Mouse (Mus musculus): ENCODE data around the gene Bhlhe23. TPM values are rescaled to one million over a fixed set of nuclear protein-coding genes. Genes with fewer than 3 reads are reported as not detected.

The Bhlhe23 gene
- total RNA-seq (2021) = not detected
- long read RNA-seq, experiment 1 = 0 reads
- long read RNA-seq, experiment 2 = 0 reads

DNA sequence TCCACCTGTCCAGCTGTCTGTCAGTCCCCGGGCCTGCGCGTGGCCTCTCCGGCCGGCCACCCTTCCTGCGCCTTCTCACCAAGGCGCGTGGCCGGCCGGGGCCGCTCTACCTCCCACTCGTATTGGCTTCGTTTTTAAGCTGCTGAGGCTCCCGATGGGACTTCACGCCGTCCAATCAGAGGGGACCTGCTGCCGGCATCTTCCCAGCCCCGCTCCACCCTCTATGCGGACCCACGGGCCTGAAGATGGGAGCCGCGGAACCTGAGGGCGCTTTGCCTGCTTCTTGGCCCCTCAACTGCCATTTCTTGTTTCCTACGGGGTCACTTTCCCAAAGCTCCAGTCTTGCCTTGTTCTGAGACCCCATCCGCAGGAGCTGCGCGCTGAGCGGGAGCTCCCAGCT, at the start of gene Bhlhe23:
Gene Bhlhe23 (minus strand): TSS at position 108 of the 400 bp plus-strand sequence.
- DNase-seq (ENCODE audit: low spot score in 2 of 2) = no peak

DNA sequence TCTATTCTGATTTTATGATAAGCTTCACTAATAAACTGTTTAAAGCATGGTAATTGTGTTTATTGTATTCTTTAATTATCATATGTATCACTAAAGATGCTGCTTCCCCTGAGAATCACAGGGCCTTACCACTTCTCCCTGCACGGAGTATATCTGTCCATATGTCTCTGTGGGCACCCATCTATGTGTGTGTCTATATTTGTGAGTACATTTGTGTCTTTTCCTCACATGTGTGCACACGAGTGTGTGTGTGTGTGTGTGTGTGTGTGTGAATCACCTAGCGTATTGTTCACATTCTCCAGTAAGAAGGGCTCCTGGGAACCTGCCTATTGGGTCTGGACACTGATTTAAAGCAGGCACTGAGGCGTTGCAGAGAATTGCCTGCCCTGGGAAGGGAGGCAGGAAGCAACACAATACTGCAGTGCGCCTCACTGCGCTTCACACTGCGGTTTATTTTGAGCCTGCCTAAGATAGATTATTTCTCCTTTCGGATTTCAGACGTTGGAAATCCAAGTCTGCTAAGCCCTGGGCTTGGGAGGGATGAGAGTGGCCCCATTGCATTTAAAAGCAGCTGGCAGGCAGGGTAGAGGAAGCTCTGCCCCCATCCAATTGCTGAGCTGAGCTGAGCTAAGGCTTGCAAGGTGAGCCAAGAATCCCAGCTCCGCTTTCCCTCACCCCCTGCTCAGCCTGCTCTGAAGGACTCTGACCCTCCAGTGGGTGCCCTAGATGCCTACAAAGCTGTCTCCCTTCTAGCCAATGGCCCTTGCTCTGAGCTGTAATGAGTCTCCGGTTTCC, 48.6 kb upstream of the Bhlhe23 start:
- no peak for DNase-seq (ENCODE audit: low spot score in 2 of 2)

DNA sequence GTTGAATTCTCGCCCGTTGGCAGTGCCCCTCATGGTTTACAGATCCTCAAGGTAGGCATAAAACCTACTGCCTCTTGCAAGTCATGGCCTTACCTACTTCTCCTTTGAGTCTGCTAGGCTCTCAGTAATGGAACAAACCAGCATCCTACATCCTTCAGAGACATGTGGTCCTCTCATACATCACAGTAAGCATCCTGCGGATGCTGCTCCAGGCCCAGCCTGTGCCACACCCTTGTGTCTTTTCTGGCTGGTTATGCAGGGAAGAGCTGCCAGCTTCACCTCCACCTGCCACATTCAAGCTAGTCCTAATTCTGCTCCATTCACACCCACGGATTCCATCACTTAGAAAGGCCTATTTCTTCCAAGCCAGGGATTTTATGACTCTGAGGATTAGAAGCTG, 48.0 kb upstream of the Bhlhe23 start:
- DNase-seq (ENCODE audit: low spot score in 2 of 2) = no peak

DNA sequence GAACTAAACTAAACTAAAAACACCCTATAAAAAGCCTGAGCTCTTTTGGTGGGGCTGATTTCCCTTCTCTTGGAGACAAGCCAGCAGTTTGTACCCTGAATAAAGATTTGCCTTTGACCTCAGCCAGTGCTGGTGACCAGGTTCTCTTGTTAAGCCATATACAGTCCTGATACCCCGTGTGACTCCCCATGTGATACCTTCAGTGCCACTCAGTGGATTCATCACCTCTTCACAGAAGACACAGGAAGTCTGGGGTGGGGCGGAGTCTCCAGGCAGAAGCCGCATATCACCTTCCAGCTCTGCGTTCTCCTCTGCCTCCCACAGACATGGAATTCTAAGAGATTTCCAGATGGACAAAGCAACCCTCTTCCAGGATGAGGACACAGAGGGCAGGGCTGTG, 47.4 kb upstream of the Bhlhe23 start:
- no peak for DNase-seq (ENCODE audit: low spot score in 2 of 2)

DNA sequence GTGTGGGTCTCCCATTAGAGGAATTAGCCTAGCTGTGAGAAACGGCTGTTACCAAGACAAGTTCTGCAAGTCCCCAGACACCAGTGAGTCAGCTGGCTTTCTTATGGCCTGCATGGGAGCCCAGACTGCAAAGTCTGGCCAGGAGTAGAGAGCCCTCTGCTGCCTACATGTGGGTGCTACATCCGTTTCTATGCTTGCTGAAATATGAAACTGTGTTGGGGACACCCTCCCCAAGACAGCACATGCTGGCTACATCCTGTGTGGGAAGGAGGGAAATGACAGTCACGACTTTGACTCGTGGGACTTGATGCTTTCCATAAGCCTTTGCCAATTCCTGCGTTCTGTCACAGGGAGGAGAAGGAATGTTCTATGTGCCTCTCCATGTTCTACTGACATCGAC, 45.8 kb upstream of the Bhlhe23 start:
- DNase-seq (ENCODE audit: low spot score in 2 of 2) = peak in 1 of 2 experiments; percentile 31

DNA sequence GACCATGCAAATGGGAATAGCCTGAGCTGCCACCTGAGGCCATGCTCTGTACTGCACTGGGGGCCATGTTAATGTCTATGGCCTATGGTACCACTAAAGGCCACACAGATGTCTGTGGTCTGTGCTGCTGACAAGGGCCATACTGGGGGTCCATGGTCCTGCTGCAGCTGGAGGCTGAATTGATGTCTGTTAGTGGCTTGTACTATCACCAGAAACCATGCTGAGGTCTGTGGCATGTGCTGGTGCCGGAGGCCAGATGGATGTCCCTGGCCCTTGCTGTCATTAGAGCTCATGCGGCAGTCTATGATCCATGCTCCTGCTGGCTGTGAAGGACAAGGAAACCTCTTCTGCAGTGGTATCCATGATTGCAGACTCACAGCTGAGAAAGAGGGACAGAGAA, 42.8 kb upstream of the Bhlhe23 start:
- DNase-seq (ENCODE audit: low spot score in 2 of 2) = no peak

DNA sequence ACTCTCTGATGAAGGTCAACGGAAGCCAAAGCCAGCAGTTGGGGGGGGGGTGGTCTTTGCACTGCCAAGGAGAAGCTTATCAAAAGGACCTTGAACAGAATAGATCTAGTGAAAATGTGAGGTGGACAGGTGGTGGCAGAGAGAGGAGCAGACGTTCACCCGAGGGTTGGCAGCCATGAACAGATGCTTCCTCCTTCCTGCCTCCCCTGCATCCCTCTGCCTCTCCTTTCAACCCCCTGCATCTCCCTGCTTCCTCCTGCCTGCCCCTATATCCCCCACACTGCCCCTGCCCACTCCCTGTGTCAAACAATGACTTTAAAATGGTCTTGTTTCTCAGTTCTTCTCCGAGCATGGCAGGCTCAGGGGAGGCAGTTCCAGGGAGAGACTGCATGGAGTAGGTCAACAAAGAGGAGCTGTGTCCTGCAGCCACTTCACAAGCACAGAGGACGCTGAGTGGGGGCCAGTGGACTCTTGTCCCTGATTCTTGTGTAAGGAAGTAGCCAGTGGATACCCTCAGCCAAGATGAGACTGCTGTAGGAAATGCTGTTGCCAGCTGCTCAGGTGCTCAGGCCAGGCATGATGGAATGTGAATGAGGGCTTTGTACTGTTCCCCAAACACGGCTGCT, 39.9 kb upstream of the Bhlhe23 start:
- DNase-seq (ENCODE audit: low spot score in 2 of 2) = no peak

DNA sequence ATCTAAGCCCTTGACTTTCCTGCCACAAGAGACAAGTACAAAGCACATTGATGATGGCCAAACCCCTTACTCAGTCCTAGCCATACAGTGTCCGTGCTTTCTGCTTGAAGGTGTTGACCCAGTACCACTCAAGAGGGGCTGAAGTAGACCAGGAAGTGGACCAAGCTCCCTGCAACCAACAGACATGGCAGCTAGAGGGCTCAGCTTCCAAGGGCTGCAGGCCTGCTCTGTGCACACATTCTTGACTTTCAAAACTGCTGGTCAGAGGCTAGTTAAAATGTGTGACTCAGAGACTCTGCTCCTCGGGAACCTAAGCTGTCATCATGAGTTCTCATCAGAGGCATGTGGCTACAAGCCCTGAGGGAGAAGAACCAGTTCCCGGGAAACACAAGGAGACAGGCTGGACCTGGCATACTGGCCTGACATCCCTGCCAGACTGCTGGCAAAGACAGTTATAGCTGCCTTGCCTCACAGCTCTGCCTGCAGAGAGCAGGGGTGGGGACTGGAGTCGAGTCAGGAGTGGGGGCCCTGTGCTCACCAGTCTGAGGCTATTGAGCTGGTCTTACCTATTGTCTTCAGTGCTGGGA, 37.4 kb upstream of the Bhlhe23 start:
- DNase-seq (ENCODE audit: low spot score in 2 of 2) = no peak

DNA sequence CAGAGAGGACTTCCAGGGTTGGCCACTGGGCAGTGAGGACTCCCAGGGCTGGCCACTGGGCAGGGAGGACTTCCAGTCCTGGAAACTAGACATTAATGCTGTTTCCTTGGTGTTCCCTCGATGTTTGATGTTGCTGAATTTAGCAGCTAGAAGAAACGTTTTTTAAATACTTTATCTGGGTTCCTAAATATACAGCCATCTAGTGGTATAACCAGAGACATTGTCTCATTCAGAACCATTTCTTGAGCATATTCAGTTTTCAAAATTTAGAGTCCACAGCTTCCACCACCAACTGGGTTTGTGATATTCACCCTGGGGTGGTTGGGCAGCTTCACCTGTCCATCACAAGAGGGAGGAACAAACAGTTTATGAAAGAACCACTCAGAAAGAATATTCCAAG, 34.3 kb upstream of the Bhlhe23 start:
- DNase-seq (ENCODE audit: low spot score in 2 of 2) = no peak

DNA sequence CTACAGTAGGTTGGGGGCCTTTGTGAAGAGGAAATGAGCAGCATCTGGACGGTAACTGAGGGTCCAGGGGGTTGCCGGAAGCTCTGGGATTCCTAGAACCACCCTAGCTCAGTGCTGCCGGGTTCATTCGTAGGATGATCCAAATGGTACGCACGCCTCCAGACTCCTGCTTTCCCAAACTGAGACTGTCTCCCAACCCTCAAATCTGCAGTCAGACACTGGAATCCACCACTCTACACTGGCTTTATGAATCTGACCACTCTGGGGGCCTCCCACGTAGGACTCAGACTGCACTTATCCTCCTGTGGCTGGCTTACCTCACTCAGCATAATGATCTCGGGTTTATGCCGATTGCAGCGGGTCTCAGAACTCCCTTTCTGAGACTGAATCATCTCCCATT, 32.8 kb upstream of the Bhlhe23 start:
- no peak for DNase-seq (ENCODE audit: low spot score in 2 of 2)

DNA sequence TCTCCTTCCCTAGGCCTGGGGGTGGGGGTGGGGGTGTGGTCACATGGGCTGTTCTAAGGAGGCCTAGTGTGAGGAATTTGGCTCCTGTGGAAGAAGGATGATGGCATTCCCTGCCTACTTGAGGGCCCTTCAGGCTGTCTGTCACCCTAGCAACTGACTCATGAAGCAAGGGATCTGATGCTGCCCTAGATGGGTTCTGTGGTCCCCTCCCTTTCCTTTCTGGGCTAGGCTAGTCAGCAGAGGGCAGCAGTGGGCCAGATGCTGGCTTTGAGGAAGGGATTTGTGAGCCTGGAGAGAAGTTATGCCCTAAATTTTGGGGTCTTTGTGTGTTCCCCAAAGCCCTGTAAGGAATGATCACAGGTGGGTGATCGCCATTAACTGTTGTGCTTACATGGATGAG, 29.3 kb upstream of the Bhlhe23 start:
- DNase-seq (ENCODE audit: low spot score in 2 of 2) = no peak

DNA sequence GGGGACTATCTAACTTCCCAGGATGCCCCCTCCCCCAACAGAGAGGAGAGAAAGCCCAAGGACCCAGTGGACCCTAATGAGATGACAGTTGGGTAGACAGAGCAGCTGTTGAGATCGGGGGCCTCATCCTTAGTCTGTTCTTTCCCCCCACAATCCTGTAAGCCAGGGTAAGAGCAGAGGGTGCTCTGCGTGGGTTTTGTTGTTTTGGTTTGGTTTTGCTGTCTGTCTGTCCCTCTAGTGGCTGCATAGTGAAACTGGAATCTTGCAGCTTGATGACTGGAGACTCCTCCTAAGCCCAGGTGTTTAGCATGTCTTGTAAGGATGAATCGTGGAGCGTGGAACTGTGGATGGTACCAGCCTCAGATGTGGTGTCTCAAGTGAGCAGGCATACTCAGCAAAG, 19.3 kb upstream of the Bhlhe23 start:
- DNase-seq (ENCODE audit: low spot score in 2 of 2) = no peak

DNA sequence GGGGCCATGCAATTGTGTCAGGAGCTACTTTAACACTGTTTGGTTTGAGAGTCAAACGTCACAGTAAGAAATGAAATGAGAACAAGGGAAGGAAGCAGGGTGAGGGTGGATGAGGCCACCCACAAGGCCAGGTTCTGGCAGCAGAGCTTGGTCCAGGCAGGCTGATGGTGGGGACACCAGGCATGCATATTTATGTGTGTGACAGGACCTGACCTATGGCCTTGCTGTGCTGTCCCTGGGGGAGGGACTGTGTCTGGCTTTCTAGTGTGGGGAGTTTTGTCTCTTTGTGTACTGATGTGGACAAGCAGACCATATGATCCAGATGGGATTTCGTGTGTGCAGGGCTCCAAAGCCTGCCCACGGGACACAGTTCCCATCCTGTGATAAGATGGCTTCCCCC, 18.9 kb upstream of the Bhlhe23 start:
- DNase-seq (ENCODE audit: low spot score in 2 of 2) = no peak

DNA sequence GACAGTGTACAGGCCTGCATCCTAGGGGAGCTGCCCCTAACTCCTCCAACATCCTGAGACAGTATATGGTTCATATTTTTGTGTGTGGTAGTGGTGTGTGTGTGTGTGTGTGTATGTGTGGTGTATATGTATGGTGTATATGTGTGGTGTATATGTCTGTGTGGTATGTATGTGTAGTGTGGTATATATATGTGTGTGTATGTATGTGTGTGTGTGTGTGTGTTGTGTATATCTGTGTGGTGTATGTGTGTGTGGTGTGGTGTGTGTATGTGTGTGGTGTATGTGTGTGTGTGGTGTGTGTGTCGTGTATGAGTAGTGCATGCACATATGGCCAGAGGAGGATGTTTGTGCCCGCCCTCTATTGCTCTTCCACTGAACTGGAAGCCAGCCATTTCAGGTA, 17.7 kb upstream of the Bhlhe23 start:
- no peak for DNase-seq (ENCODE audit: low spot score in 2 of 2)

DNA sequence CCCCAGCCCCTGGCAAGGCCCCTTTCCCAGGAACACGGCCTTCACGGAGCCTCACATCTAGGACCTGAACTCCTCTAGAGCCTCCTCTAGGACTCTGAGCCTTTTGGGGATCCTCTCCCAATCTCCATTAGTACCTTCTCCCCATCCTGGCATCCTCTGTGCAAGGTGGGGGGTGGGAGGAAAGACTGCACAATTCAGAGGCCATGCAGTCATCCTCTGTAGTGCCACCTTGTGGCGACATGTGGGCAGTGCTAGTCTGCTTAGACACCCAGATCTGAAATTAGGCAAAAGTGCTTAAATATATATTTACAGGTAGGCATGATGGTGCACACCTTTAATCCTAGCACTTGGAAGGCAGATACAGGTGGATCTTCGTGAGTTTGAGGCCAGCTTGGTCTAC, 15.0 kb upstream of the Bhlhe23 start:
- peak in 1 of 2 experiments; percentile 25 for DNase-seq (ENCODE audit: low spot score in 2 of 2)

DNA sequence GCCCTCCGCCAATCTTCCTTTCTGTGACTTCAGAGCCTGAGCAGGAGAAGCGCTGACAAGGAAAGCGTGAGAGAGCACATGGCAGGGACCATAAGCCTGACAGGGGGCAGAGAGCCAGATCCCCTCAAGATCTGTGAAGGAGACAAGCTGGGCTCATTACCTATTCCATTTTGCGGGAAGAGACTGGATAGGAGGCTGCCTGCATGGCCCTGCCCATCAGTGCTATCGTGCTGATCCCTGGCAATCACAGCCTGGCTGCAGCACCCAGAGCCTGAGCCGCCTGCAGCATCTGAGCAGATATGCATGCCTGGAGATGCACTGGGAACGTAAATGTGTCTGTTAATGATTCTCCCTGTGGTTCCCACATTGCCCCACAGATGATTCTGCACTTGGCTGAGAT, 12.1 kb upstream of the Bhlhe23 start:
- DNase-seq (ENCODE audit: low spot score in 2 of 2) = no peak

DNA sequence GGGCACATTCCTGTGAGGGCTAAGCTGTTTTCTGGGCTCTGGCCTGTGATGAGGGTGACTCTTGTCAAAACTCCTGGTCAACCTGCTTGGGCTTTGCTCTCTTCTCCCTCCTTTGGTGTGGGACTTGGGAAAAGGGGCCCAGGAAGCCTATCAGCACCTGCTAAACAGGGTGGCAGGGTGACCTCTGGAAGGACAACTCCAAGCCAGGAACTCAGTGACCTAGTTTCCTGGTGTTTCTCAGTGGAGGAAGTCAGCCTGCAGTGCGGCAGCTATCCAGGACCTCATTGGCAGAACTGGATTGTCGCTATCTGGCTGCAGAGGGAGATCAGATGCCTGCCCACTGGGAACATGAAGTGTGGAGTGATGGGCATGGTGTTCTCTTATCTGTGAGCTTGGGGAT, 11.7 kb upstream of the Bhlhe23 start:
- DNase-seq (ENCODE audit: low spot score in 2 of 2) = no peak

DNA sequence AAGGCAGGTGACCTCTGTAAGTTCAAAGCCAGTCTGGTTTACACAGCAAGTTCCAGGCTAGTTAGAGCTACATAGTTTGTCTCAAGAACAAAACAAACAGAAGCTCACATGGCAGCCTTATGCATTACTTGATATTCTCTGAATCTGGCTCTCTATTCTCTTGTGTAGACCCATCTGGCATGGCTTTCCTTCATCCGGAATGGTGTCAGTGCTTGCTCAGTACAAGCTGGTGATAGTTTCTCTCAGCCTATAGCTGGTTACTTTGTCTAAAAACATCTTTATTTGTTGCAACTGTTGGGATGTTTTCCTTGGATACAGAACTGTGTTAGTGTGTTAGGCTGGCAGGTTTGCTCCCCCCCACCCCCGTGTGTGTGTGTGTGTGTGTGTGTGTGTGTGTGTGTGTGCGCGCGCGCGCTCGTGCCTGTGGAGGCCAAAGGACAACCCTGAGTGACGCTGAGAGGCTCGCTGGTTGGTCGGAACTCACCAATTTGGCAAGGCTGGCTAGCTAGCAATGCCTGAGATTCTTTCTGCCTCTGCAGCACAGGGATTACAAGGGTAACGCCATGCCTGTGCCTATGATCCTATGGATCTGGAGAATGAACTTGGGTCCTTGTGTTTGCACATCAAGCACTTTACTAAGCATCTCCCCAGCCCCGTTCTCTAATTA, 11.0 kb upstream of the Bhlhe23 start:
- DNase-seq (ENCODE audit: low spot score in 2 of 2) = no peak

DNA sequence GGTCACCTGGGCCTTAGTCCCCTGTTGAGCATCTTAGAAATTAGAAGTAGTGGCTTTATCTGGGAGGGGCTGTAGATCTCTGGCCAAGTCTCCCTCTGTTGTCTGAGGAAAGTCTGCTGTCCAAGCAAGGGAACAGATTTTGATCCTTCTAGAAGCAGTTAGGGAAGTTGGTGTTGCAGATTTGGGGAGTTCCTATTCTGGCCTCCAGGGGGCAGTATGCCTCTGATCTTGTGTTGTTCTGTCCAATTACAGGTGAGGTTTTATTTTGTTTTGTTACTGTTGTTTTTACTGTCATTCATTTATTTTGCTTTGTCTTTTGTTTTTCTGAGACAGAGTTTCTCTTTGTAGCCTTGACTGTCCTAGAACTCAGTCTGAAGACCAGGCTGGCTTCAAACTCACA, 10.0 kb upstream of the Bhlhe23 start:
- DNase-seq (ENCODE audit: low spot score in 2 of 2) = peak in 1 of 2 experiments; percentile 15

DNA sequence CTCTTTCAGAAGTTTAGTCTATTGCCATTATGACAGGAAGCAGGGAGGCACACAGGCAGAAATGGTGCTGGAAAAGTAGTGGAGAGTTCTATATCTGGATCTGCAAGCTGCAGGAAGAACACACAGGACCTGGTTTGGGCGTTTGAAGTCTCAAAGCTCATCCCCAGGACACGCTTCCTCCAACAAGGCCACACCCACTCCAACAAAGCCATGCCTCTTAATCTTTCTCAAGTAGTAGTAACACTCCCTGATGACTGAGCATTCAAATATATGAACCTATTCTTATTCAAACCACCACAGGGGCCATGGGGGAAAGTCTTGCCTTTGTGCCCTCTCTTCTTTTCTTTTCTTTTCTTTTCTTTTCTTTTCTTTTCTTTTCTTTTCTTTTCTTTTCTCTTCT, 3.6 kb upstream of the Bhlhe23 start:
- no peak for DNase-seq (ENCODE audit: low spot score in 2 of 2)

DNA sequence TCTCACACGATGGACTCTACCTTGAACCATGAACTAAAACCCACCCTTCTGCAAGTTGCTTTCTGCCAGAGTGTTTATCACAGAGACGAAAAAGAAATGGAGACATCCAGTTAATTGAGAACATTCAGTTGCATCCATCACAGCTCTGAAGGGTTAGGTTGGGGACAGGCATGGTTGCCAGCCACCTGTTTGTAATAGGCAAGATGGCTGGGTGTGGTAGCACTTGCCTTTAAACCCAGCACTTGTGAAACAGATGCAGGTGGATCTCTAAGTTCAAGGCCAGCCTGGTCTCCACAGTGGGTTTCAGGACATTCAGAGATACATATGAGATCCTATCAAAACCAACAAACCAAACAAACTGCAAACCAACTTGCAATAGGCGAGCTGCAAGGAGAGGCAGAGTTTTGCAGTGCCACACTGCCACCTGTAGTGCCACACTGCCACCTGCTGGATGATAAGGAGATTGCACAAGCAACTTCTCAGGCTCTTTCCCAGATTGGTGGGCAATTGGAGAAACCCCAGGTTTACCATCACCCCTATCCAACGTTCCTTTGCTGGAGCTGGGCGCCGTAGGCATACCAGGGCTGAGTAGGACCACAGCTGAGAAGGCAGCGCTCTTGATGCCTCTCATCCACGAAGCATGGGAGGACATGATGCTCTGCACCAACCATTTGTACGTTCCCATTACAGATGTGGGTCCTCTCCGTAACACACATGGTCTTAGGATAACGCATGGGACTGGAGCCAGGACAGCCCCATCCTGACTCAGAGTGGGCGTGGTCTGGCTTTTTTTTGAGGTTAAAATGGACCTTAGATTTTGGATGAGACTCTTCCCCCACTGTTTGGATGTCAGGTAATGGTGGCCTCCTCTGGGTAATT, 2.8 kb upstream of the Bhlhe23 start:
- DNase-seq (ENCODE audit: low spot score in 2 of 2) = peak in 1 of 2 experiments; percentile 35

Data from gastrocnemius, postnatal 4 days (tissue).